Mouse (Mus musculus) gastrocnemius, postnatal 10 days (tissue): ENCODE results near the gene Iqcf4. TPM values are rescaled to one million over a fixed set of nuclear protein-coding genes. Genes with fewer than 3 reads are reported as not detected.

ENCODE experiments used
- total RNA-seq, 2 experiments: library from RNA; stranded (reverse); gene quantifications; 2 replicates each; pipeline ENCODE4 v1.2.3; 2021

The Iqcf4 gene
- total RNA-seq, 2 experiments from 2014 or later, result not detected

Other genes with a start within 250 kb of the Iqcf4 start
- gene Dusp7, start 202.4 kb downstream of the Iqcf4 start, total RNA-seq, result 10 to 100 TPM; 16.0 to 19.9 TPM
- gene Rpl29, start 141.5 kb downstream of the Iqcf4 start, total RNA-seq, result 100 to 1,000 TPM; 456 to 462 TPM
- 10 to 100 TPM; 12.3 to 12.5 TPM for gene Acy1, start 132.7 kb downstream of the Iqcf4 start, total RNA-seq
- 1 to 10 TPM; 6.3 to 7.5 TPM for gene Abhd14b, start 123.5 kb downstream of the Iqcf4 start, total RNA-seq
- 10 to 100 TPM; 13.5 to 15.3 TPM for gene Abhd14a, start 123.3 kb downstream of the Iqcf4 start, total RNA-seq
- gene Pcbp4, start 117.7 kb downstream of the Iqcf4 start, total RNA-seq, result 10 to 100 TPM; 54.2 to 68.2 TPM
- under 1 TPM; 0.19 to 0.52 TPM for gene Gpr62, start 105.1 kb downstream of the Iqcf4 start, total RNA-seq
- 10 to 100 TPM; 17.7 to 19.4 TPM for gene Rrp9, start 95.0 kb downstream of the Iqcf4 start, total RNA-seq
- gene Parp3, start 94.0 kb downstream of the Iqcf4 start, total RNA-seq, result 10 to 100 TPM; 51.6 to 55.7 TPM
- not detected for gene Iqcf1, start 71.0 kb downstream of the Iqcf4 start, total RNA-seq
- not detected for gene Iqcf5, start 56.4 kb downstream of the Iqcf4 start, total RNA-seq
- gene Iqcf3, start 9.4 kb downstream of the Iqcf4 start, total RNA-seq, result not detected
- not detected for gene Iqcf6, start 55.6 kb upstream of the Iqcf4 start, total RNA-seq
- gene Grm2, start 85.1 kb upstream of the Iqcf4 start, total RNA-seq, result under 1 TPM in 1 of 2 experiments, not detected in 1; 0.09 TPM
- gene Tex264, start 114.9 kb upstream of the Iqcf4 start, total RNA-seq, result 10 to 100 TPM; 18.9 to 21.7 TPM
- gene Rad54l2, start 218.2 kb upstream of the Iqcf4 start, total RNA-seq, result 10 to 100 TPM in 1 of 2 experiments, 1 to 10 TPM in 1; 8.5 to 11.5 TPM